Mouse (Mus musculus) cerebellum, adult 18-20 months (tissue): ENCODE measurements at regions not wholly inside any gene's neighbourhood (a gene's known extent, or its start where the extent isn't known, plus 50 kb on each side); places are given as distances from the start of the nearest gene placed in this dataset.

Experiments used
- DNase-seq, 2 experiments: peaks; one replicate each; pipeline ENCODE4 v3.0.0; 2021

- DNase-seq: no peak
Measured at GRCm38 (mm10) chr16:46776367-46776766, 278.0 kb upstream of the Nectin3 start.

DNA sequence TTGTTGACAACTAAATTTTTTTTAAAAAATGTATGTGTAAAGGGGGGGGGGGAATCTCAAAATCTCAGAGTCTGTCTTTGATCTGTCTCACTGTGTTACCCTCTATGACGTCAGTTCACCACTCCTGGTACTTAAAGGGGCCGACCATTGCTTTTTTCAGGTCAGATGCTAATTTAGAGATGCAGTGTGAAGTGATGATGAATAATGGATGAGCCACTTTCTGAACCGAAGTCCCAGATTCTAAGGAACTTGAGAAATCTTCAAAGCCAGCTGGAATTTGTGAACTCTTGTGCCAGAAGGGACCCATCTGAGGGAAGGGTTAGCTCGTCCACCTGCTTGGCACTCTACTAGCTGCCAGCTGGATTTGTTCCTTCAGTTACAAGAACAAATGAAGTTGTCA, 271.1 kb upstream of the Nectin3 start:
- no peak for DNase-seq

DNA sequence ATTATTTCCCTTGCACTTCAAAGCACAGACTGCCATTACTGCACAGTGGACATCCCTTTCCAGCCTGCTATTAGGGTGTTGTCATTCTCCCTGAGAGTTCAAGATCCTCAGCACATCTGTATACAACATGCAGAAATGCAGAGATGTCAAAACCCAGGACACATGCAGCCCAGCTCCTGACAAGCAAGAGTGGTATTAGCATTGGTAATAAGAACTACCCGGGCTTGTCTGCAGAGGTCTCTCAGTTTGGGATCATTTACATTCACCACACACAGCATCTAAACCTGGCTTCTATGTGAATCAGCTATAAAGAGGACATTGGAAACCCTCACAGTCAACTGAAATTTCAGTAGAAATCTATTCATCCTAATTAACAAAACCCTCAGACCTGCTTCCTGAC, 270.1 kb upstream of the Nectin3 start:
- DNase-seq: no peak

DNA sequence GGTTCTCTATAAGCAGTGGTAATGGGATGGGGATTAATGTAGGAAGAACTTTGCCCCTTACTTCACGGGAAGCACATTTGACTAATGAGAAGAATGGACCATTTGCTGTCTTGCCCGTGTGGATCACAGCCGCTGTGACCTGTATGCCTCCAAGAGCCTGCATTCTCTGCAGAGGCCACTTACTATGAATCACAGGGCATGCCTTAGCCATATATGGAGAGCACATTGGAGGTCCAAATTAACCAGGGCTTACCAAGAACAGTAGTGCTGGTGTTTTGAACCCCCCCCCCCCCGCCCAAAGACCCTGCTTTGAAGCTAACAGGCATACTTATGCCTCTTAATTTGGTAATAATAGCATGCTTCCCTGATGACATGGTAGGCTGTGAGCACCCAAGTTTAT, 236.8 kb upstream of the Nectin3 start:
- DNase-seq: no peak

DNA sequence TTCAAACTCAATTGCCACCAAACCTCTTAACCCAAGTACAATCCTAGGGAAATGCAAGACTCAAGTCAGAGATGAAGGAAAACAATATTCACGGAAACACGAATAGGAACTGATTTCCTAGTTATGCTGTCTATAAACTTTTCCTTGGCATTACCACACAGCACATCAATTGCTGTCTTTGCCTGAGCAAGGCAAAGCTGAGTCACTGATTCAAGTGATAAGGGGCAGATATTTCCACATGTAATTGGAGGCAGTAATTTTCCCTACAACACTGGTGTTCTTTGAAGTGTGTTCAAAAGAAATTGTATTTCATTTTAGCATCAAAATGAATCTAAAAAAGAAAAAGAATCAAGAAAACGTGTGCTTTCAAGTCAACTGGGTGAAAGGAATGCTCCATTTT, 230.1 kb upstream of the Nectin3 start:
- DNase-seq: no peak

DNA sequence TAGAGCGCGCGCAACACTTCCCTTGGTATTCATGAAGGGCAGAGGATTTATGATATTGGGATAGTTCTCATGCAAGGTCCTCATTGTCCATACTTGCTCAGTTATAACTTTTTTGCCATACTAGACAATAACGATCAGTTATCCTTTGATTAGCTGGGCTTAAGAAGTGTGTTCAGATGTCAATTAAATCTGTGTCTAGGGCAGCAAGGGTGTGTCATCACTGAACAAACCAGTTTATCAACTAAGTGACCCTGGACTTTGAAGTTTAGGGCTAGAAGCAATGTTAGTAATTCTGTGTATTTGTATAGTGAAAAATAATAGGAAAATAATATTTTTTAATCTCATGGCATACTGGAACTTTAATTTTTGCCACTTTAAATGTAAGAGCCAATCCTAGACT, 225.3 kb upstream of the Nectin3 start:
- no peak for DNase-seq

- no peak for DNase-seq
Measured at GRCm38 (mm10) chr16:46679787-46680186, 181.5 kb upstream of the Nectin3 start.

- no peak for DNase-seq
Measured at GRCm38 (mm10) chr16:46669590-46669989, 171.3 kb upstream of the Nectin3 start.

GRCm38 (mm10) chr16:46665566-46665965, 167.2 kb upstream of the Nectin3 start:
- no peak for DNase-seq

DNA sequence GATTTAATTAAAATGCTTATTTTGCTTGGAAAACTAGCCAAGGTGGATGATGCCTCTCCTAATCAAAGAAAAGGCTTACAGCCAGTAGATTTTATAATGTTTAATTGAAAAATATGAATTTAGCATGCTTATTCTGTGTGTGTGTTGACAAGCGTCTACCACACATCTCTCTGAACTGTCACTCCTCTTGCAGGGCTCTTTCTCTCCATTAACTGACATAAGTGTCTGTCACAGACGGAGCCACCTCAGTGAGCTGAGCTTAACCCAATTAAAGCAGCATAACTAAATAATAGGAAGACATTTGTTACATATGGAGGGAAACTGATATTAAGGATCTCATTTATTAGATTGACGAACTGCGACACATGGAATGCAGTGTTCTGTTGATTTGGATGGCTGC, 164.7 kb upstream of the Nectin3 start:
- no peak for DNase-seq

GRCm38 (mm10) chr16:46655041-46655440, 156.7 kb upstream of the Nectin3 start:
- DNase-seq: no peak

DNA sequence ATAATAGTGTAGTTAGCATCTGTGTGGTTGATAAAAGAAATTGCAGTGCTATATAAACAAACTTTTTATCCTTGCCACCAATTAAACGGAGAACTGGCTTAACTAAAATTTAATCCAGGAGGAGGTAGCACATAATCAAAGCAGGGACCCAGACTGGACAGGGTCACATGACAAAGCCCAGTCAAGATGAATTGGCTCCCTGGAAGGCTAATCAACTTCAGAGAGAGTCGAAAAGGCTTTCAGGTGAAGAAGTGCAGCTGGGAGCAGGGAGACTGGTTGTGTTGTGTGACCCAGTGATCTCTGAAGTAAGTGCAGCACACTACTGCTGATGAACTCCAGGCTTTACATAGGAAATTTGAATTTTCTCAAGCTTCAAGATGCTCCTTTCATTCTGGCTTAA, 127.5 kb upstream of the Nectin3 start:
- DNase-seq: no peak

GRCm38 (mm10) chr16:46623246-46623645, 124.9 kb upstream of the Nectin3 start:
- no peak for DNase-seq

GRCm38 (mm10) chr16:46619871-46620270, 121.5 kb upstream of the Nectin3 start:
- no peak for DNase-seq

DNA sequence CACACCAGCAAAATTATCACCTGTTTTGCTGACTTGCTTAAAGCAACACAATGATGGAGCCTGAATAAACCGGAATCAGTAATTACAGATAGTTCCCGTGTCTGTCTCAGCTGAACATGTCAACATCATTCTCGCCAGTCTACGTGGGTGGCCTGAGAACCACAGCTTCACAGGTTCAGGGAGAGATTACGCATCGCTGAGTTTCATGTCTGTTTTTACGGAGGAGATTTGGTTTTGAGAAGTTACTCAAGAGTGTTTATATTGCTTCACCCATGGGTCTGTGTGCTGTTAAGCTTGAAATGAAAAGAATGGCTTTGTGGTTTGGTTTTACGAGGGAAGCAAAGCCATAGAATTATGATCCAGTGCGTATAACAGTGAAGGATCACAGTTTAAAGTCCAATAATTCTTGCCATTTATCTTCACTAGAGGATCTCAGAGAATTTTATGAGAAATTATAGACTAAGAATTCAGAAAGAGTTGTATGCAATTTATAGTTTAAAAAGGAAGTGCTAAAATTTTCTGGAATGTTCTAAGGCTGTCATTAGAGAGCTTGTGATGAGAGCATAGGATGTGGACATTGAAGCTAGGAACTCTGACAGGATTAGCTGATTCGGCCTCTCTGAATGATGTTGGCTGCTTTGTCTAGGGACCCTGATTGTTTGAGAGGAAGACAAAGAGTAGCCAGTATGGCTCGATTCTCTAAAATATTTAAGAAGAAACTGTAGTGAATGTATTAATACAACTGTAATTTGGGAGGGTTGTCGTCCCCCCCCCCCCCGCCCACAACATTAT, 119.4 kb upstream of the Nectin3 start:
- DNase-seq: no peak

GRCm38 (mm10) chr16:46616606-46617005, 118.3 kb upstream of the Nectin3 start:
- DNase-seq: no peak

DNA sequence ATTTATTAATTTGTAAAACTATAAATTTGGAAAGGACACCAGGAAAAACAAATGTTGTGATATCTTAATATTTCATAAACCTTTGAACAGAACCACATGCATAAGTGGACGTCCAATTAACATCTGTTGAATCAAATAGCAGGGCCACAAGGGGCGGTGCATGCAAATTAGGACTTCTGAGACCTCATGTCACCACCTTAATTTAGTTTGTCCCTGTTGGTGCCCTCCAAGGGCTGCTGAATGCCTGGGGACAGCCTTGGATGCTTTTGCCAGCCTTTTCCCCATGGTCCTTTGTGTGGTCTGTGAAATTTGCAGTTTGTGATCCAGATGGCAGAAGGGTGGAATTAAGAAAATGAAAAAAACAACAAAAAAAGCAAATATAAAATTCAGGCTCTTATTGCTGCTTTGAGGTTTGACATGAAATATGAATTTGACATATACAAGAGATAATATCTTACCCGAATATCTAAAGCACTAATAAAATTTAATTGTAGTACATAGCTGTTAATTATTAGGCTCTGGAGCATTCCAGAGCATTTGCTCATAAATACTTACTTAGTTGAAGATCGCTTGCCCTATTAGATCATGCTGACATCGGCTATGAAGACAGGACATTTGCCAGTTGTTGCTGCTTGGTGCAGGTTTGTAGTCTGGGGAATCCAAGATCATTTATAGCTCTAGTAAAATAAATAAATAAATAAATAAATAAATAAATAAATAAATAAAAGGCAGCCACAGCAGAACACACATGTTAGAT, 114.9 kb upstream of the Nectin3 start:
- no peak for DNase-seq

DNA sequence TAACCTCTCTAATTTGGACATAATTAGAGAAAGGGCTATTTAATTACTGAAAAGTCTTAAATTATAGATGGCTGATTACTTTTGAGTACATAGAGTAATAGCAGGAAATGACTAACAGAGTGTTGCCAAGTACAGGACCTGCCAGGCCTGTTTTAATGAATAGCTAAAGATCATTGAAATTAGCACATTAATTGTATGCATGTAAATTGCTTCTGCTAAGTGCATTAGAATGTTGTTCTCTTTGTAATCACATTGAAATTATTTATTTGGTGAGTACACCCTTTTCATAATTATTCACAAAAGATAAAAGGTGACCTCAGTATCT, 107.5 kb upstream of the Nectin3 start:
- no peak for DNase-seq

- no peak for DNase-seq
Measured at GRCm38 (mm10) chr16:46605001-46605878, 106.9 kb upstream of the Nectin3 start.

GRCm38 (mm10) chr16:46592618-46593253, 94.4 kb upstream of the Nectin3 start:
- no peak for DNase-seq

DNA sequence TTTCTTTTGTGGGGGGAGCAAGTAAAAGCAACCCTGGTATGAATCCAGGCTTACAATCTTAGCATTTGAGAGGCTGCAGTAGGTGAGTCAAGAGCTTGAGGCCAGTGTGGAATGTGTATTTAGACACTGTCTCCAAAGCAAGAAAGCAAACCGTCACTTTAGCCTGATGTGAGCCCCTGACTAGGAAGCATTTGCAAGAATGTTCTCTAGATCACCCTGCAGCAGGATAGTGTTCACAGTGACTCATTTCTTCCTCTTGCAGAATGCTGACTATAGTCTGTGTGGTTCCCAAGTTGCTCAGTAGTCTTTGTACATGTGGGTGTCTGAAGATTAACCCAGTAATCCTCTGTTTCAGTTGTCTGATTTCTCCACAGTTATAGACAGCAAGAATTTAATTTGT, 88.7 kb upstream of the Nectin3 start:
- DNase-seq: no peak

GRCm38 (mm10) chr16:46584502-46584901, 86.2 kb upstream of the Nectin3 start:
- peak; percentile 13 to 23 for DNase-seq

GRCm38 (mm10) chr16:46581115-46581514, 82.8 kb upstream of the Nectin3 start:
- DNase-seq: no peak
